Mouse (Mus musculus): ENCODE measurements around the gene Cacna1b. TPM values are rescaled to one million over a fixed set of nuclear protein-coding genes. Genes with fewer than 3 reads are reported as not detected.

Cacna1b gene
- polyA plus RNA-seq, 1 experiment = 66.4 TPM

DNA sequence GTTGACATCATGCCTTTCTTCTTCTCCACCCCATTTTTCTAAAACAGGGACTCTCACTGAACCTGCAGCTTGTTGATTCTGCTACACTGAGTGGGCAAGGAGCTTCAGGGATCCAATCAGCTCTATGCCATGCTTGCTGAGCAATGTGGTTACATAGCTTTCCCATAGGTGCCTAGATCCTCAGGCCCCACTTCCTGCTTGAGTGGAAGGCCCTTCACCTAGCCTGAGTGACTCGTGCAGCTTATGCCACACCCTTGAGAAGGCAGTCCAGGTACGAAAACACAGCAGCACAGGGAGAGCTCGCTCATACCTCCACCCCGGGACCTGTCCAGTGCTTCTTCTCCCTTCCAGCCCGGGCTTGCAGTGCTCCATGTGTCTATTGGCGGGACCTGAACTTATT, 129.3 kb downstream of the Cacna1b start:
- peaks cover 4% of the 10 kb centered on the region for H3K4me1 ChIP-seq (ENCODE audit: control insufficient read depth, insufficient read depth, low read length)
- H3K4me3 ChIP-seq (ENCODE audit: insufficient read depth, low read length) = no peak overlapping the region
- no peak overlapping the region for H3K27ac ChIP-seq (ENCODE audit: insufficient read depth, low read length)
- no peak for TF ChIP-seq POLR2A (IDR thresholded peaks at IDR 0.05; ENCODE audit: extremely low read depth, insufficient read depth, low read length)
- TF ChIP-seq CTCF (IDR thresholded peaks at IDR 0.05; ENCODE audit: extremely low read depth, insufficient read depth, low read length) = no peak

GRCm38 (mm10) chr2:24617141-24617540, 145.8 kb downstream of the Cacna1b start:
- no peak overlapping the region for H3K4me3 ChIP-seq (ENCODE audit: insufficient read depth, low read length)
- H3K27ac ChIP-seq (ENCODE audit: insufficient read depth, low read length) = no peak overlapping the region
- TF ChIP-seq POLR2A (IDR thresholded peaks at IDR 0.05; ENCODE audit: extremely low read depth, insufficient read depth, low read length) = no peak
- TF ChIP-seq CTCF (IDR thresholded peaks at IDR 0.05; ENCODE audit: extremely low read depth, insufficient read depth, low read length) = no peak

GRCm38 (mm10) chr2:24609789-24610188, 153.2 kb downstream of the Cacna1b start:
- Histone ChIP-seq H3K4me1 (ENCODE audit: control insufficient read depth, insufficient read depth, low read length) (peaks cover 2% of the 10 kb centered on the region; the same call in 1 of the 2 replicates), H3K27ac (ENCODE audit: insufficient read depth, low read length) (no peak overlapping the region), H3K4me3 (ENCODE audit: insufficient read depth, low read length) (no peak overlapping the region)
- TF ChIP-seq CTCF (IDR thresholded peaks at IDR 0.05; ENCODE audit: extremely low read depth, insufficient read depth, low read length) = no peak
- no peak for TF ChIP-seq POLR2A (IDR thresholded peaks at IDR 0.05; ENCODE audit: extremely low read depth, insufficient read depth, low read length)

More at GRCm38 (mm10) chr2:24617141-24617540, 145.8 kb downstream of the Cacna1b start:
- no peaks in the 10 kb centered on the region; the same call in 1 of the 2 replicates for H3K4me1 ChIP-seq (ENCODE audit: control insufficient read depth, insufficient read depth, low read length)

GRCm38 (mm10) chr2:24608765-24609138, 154.2 kb downstream of the Cacna1b start:
- peaks cover 2% of the 10 kb centered on the region; the same call in 1 of the 2 replicates for H3K4me1 ChIP-seq (ENCODE audit: control insufficient read depth, insufficient read depth, low read length)
- H3K4me3 ChIP-seq (ENCODE audit: insufficient read depth, low read length) = no peak overlapping the region
- H3K27ac ChIP-seq (ENCODE audit: insufficient read depth, low read length) = no peak overlapping the region
- TF ChIP-seq CTCF (IDR thresholded peaks at IDR 0.05; ENCODE audit: extremely low read depth, insufficient read depth, low read length) = no peak
- TF ChIP-seq POLR2A (IDR thresholded peaks at IDR 0.05; ENCODE audit: extremely low read depth, insufficient read depth, low read length) = no peak

- no peak overlapping the region for H3K4me3 ChIP-seq (ENCODE audit: insufficient read depth, low read length)
- peaks cover 2% of the 10 kb centered on the region; the same call in 1 of the 2 replicates for H3K4me1 ChIP-seq (ENCODE audit: control insufficient read depth, insufficient read depth, low read length)
- no peak overlapping the region for H3K27ac ChIP-seq (ENCODE audit: insufficient read depth, low read length)
- TF ChIP-seq POLR2A (IDR thresholded peaks at IDR 0.05; ENCODE audit: extremely low read depth, insufficient read depth, low read length) = no peak
- TF ChIP-seq CTCF (IDR thresholded peaks at IDR 0.05; ENCODE audit: extremely low read depth, insufficient read depth, low read length) = no peak
Measured at GRCm38 (mm10) chr2:24607905-24608764, 154.8 kb downstream of the Cacna1b start.

DNA sequence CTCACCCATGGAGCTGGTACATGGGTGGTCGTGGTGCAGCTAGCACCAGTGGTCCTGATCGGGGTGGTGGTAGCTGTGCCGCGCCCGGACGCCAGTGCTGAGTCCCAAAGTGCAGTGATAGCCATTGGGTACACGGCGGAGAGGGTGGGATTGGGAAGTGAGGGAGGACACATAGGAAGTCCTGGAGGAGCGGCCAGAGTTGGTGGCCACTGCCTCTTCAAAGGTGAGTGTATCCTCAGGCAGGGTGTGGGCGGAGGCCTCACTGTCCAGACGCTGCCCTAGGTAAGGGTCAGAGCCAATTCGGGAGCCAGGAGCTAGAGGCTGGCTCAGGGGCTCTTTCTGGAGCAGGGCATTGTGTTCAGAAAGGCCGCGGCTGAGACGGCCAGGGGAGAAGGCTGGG, 156.4 kb downstream of the Cacna1b start:
- no peak for TF ChIP-seq POLR2A (IDR thresholded peaks at IDR 0.05; ENCODE audit: extremely low read depth, insufficient read depth, low read length)
- TF ChIP-seq CTCF (IDR thresholded peaks at IDR 0.05; ENCODE audit: extremely low read depth, insufficient read depth, low read length) = no peak
- H3K4me1 ChIP-seq (ENCODE audit: control insufficient read depth, insufficient read depth, low read length) = peaks cover 2% of the 10 kb centered on the region; the same call in 1 of the 2 replicates
- H3K27ac ChIP-seq (ENCODE audit: insufficient read depth, low read length) = no peak overlapping the region
- H3K4me3 ChIP-seq (ENCODE audit: insufficient read depth, low read length) = no peak overlapping the region

- TF ChIP-seq CTCF (IDR thresholded peaks at IDR 0.05; ENCODE audit: extremely low read depth, insufficient read depth, low read length) (no peak), POLR2A (IDR thresholded peaks at IDR 0.05; ENCODE audit: extremely low read depth, insufficient read depth, low read length) (no peak)
- H3K27ac ChIP-seq (ENCODE audit: insufficient read depth, low read length) = no peak overlapping the region
- H3K4me3 ChIP-seq (ENCODE audit: insufficient read depth, low read length) = no peak overlapping the region
- H3K4me1 ChIP-seq (ENCODE audit: control insufficient read depth, insufficient read depth, low read length) = peaks cover 2% of the 10 kb centered on the region; the same call in 1 of the 2 replicates
Measured at GRCm38 (mm10) chr2:24605096-24605495, 157.9 kb downstream of the Cacna1b start.

DNA sequence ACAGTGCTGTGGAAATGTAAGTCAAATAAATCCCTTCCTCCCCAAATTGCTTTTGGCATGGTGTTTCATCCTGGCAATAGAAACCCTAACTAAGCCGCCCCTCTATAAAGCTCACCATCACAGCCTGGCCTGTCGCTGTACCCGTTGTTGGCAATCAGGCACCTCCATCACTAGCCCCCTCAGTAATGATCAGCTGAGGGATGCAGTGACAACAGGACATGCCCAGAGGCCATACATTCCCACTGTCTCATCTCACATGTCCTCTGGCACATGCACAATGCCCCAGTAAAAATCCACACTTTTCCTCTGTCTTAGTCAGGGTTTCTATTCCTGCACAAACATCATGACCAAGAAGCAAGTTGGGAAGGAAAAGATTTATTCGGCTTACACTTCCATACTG, 173.5 kb downstream of the Cacna1b start:
- no peaks in the 10 kb centered on the region for H3K4me1 ChIP-seq (ENCODE audit: control insufficient read depth, insufficient read depth, low read length)
- no peak overlapping the region for H3K27ac ChIP-seq (ENCODE audit: insufficient read depth, low read length)
- no peak for TF ChIP-seq CTCF (IDR thresholded peaks at IDR 0.05; ENCODE audit: extremely low read depth, insufficient read depth, low read length)
- no peak for TF ChIP-seq POLR2A (IDR thresholded peaks at IDR 0.05; ENCODE audit: extremely low read depth, insufficient read depth, low read length)
- H3K4me3 ChIP-seq (ENCODE audit: insufficient read depth, low read length) = no peak overlapping the region

DNA sequence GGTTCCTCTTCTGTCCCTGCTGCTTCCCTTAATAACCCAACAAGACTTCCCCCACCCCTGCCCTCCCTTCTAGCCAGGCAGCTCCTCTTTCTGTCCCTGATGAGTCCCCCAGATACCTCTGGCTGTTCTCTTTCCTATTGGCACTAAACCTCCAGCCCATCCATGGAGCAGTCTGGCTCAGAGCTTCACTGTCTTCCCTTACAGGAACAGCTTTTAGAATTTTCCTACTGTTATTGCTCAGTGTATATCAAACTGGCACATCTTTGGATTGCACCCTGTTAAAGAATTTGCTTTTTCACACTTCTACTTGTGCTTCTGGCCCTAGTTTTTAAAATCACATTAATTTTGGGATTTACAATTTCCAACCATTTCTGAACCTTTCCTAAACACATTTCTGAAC, 175.0 kb downstream of the Cacna1b start:
- H3K4me1 ChIP-seq (ENCODE audit: control insufficient read depth, insufficient read depth, low read length) = no peaks in the 10 kb centered on the region
- no peak for TF ChIP-seq POLR2A (IDR thresholded peaks at IDR 0.05; ENCODE audit: extremely low read depth, insufficient read depth, low read length)
- no peak for TF ChIP-seq CTCF (IDR thresholded peaks at IDR 0.05; ENCODE audit: extremely low read depth, insufficient read depth, low read length)
- H3K4me3 ChIP-seq (ENCODE audit: insufficient read depth, low read length) = no peak overlapping the region
- no peak overlapping the region for H3K27ac ChIP-seq (ENCODE audit: insufficient read depth, low read length)

DNA sequence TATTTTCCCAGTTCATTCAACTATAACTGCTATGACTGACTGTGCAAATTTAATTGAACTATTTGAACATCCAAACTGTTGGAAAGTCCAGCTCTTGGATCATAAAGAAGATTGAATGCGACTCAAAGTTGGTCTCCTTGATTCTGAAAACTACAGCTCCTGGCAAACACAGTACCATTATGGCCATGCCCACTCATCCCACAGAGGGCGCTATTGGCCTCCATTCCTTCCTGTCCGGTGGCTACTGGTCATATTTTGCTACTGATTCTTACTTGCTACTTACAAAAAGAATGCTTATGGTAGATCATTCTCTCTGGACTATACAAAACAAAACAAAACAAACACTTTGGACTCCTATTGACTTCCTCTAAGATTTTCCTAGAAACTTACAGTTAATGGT, 188.3 kb downstream of the Cacna1b start:
- no peak overlapping the region for H3K27ac ChIP-seq (ENCODE audit: insufficient read depth, low read length)
- H3K4me1 ChIP-seq (ENCODE audit: control insufficient read depth, insufficient read depth, low read length) = no peaks in the 10 kb centered on the region
- H3K4me3 ChIP-seq (ENCODE audit: insufficient read depth, low read length) = no peak overlapping the region
- TF ChIP-seq CTCF (IDR thresholded peaks at IDR 0.05; ENCODE audit: extremely low read depth, insufficient read depth, low read length) = peak; percentile 82
- no peak for TF ChIP-seq POLR2A (IDR thresholded peaks at IDR 0.05; ENCODE audit: extremely low read depth, insufficient read depth, low read length)
